Mouse (Mus musculus): ENCODE measurements around the gene Fgf15.

DNA sequence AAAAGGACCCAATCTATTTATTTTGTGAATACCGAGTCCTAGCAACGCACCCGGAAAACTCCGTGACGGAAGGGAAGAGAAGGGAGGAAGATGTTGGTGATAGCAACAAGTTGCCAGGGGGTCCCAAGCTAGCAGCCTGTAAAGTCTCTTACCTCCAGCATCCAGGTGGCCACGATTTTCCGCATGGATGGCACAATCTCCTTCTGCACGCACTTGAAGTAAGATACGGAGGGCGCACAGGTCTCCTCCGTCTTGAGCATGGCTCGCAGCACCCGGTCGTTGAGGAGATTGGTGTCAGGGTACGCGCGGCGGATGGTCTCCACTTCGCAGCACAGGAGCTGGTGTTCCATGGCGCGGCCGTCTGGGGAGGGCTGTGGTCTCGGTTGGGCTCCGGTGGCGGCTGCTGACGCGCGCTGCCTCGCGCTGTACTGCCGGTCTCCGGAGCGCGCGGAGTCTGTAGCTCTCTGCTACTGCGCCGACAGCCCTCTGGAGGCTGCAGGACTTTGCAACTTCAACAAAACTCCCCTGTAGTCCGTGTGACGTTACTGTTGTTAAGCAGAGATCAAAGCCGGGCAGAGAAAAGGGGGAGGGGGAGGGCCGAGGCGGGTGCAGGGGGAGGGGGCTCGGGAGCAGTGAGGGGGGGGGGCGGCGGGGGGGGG, 43.1 kb downstream of the Fgf15 start, which contains the start of gene Ccnd1:
- TF ChIP-seq POLR2A (IDR thresholded peaks at IDR 0.05; ENCODE audit: insufficient read length, low read depth) = peak; percentile 71
- no peak for TF ChIP-seq TCF12 (IDR thresholded peaks at IDR 0.05; ENCODE audit: insufficient read depth, poor library complexity, severe bottlenecking)
- TF ChIP-seq MYOD1 (IDR thresholded peaks at IDR 0.05; ENCODE audit: control insufficient read depth in 1 of 3, insufficient read length in 2 of 3, low read depth in 2 of 3) = no peak
